Mouse (Mus musculus): Measurements from ENCODE around the gene Ugt1a7c.
"Not testable (repeated sequence)": the region's sequence is repeated elsewhere in the genome, so short reads cannot be mapped to it uniquely, and the experiment has no call there.

The Ugt1a7c gene

GRCm38 (mm10) chr1:88112769-88113168, 17.9 kb downstream of the Ugt1a7c start:
- not testable (repeated sequence) for DNase-seq (ENCODE audit: extremely low spot score, low read depth, low spot score)

- DNase-seq (ENCODE audit: extremely low spot score, low read depth, low spot score), result not testable (repeated sequence)
Observed at GRCm38 (mm10) chr1:88120550-88120949, 25.7 kb downstream of the Ugt1a7c start.

GRCm38 (mm10) chr1:88121521-88121920, 26.7 kb downstream of the Ugt1a7c start:
- DNase-seq (ENCODE audit: extremely low spot score, low read depth, low spot score), result not testable (repeated sequence)

DNA sequence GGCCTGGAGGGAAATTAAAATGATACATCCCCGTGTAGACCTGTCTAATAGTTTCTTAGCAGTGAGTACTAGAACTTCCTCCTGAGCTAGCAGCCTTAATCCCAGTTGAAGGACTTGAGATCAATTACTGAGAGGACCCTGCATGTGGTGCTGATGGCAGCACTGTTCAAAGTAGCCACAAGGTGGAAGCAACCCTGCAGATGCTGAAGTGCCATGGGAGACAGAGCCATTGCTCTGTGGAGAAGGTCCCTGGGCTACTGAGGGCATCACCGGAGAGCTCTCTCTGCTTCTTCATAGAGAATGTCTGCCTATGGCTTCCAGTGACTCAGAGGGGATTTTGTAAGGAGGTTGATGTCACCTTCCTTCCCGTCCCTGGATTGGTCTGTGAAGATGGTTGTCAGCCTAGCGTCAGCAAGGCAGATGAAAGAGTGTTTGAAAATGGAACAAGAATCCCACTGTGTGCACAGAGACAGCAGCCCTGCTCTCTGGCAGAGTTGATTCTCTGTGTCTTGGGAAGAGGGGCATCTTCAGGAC, 31.0 kb downstream of the Ugt1a7c start:
- not testable (repeated sequence) for DNase-seq (ENCODE audit: extremely low spot score, low read depth, low spot score)

GRCm38 (mm10) chr1:88129091-88129490, 34.2 kb downstream of the Ugt1a7c start:
- DNase-seq (ENCODE audit: extremely low spot score, low read depth, low spot score), result not testable (repeated sequence)

GRCm38 (mm10) chr1:88130223-88130622, 35.4 kb downstream of the Ugt1a7c start:
- DNase-seq (ENCODE audit: extremely low spot score, low read depth, low spot score), result not testable (repeated sequence)

GRCm38 (mm10) chr1:88133908-88134456, 39.1 kb downstream of the Ugt1a7c start:
- DNase-seq (ENCODE audit: extremely low spot score, low read depth, low spot score), result no peak

GRCm38 (mm10) chr1:88134457-88135011, 39.7 kb downstream of the Ugt1a7c start, which contains the start of gene Ugt1a6a:
Ugt1a6a (plus strand) TSS chr1:88134809.
- DNase-seq (ENCODE audit: extremely low spot score, low read depth, low spot score), result not testable (repeated sequence)

GRCm38 (mm10) chr1:88135229-88135904, 40.5 kb downstream of the Ugt1a7c start:
- DNase-seq (ENCODE audit: extremely low spot score, low read depth, low spot score), result not testable (repeated sequence)

GRCm38 (mm10) chr1:88136646-88137045, 41.8 kb downstream of the Ugt1a7c start:
- no peak for DNase-seq (ENCODE audit: extremely low spot score, low read depth, low spot score)

DNA sequence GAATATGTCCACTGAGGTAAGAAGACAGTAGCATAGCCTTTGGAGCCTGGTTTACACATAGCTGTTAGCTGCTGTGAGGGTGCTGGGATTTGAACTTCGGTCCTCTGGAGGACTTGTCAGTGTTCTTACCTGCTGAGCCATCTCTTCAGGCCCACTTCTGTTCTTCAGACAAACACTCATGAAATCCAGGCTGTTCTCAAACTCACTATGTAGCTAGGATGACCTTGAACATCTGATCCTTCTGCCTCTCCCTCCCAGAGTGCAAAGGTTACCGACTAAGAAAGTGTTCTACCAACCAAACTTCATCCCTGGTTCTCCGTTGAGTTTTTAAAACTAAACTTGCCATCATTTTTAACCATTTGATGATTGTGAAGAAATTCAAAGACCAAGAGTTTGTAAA, 42.4 kb downstream of the Ugt1a7c start:
- DNase-seq (ENCODE audit: extremely low spot score, low read depth, low spot score), result no peak

GRCm38 (mm10) chr1:88138145-88138544, 43.3 kb downstream of the Ugt1a7c start:
- no peak for DNase-seq (ENCODE audit: extremely low spot score, low read depth, low spot score)

- DNase-seq (ENCODE audit: extremely low spot score, low read depth, low spot score), result not testable (repeated sequence)
Observed at GRCm38 (mm10) chr1:88140492-88140891, 45.6 kb downstream of the Ugt1a7c start.

GRCm38 (mm10) chr1:88143966-88144675, 49.3 kb downstream of the Ugt1a7c start:
- DNase-seq (ENCODE audit: extremely low spot score, low read depth, low spot score), result not testable (repeated sequence)

DNA sequence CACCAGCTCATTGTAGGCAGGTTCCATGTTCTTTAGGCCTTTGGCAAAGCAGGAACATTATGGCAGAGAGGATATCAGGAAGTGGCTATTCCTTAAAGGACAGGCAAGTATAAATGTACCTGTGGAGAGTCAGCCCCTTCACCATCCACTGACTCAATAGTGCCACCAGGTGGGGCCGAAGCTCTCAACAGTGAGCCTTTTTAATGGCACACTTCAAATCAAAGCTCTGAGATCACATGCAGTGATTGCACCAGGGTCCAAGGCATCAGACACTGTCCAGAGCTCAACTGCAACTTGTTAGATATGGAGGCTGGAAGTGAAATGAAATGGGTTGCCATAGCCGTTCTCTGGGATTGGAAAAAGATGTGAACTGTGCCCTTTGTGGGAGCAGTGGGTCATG, 50.4 kb downstream of the Ugt1a7c start:
- peak; percentile 5 for DNase-seq (ENCODE audit: extremely low spot score, low read depth, low spot score)

DNA sequence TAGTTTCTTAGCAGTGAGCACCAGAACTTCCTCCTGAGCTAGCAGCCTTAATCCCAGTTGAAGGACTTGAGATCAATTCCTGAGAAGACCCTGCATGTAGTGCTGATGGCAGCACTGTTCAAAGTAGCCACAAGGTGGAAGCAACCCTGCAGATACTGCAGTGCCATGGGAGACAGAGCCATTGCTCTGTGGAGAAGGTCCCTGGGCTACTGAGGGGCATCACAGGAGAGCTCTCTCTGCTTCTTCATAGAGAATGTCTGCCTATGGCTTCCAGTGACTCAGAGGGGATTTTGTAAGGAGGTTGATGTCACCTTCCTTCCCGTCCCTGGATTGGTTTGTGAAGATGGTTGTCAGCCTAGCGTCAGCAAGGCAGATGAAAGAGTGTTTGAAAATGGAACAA, 55.3 kb downstream of the Ugt1a7c start:
- not testable (repeated sequence) for DNase-seq (ENCODE audit: extremely low spot score, low read depth, low spot score)

DNA sequence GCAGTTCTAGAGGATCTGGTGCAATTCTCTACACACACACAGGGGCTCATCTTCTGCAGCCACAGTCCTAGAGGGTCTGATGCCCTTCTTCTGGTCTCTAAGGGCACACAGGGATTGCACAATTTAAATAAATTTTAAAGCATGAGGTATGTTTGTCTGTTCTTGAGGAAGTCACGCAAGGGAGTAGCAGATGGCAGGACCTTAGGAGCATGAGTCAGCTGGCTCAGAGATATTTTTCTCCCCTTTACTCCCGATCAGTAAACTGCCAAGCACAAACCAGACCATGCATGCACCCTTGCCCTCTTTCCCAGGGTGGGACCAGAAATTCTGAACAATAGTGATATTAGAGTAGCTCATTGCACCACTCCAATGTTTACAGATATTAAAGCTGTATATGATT, 63.6 kb downstream of the Ugt1a7c start:
- no peak for DNase-seq (ENCODE audit: extremely low spot score, low read depth, low spot score)

GRCm38 (mm10) chr1:88165711-88166110, 70.8 kb downstream of the Ugt1a7c start, which contains the start of gene Ugt1a5:
Ugt1a5 (plus strand) TSS chr1:88166012.
- DNase-seq (ENCODE audit: extremely low spot score, low read depth, low spot score), result no peak

DNA sequence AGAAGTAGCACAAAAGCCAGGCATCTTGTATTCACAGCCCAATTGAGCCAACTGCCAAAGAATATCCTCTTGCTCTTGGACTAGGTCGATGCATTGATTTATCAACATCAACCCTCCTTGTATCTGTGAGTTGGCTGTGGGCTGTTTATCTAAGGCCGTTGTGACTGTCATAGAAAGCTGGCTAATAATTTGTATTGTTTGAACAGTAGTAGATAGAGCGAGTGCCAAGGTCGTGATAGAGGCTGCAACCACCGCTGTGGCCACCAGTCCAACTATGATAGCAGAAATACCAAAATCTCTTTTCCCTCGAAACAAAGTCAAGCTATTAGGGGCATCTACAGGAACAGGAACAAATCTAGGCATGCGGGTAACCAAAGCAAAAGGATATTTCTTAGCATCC, 77.3 kb downstream of the Ugt1a7c start:
- not testable (repeated sequence) for DNase-seq (ENCODE audit: extremely low spot score, low read depth, low spot score)

- no peak for DNase-seq (ENCODE audit: extremely low spot score, low read depth, low spot score)
Observed at GRCm38 (mm10) chr1:88179657-88180056, 84.8 kb downstream of the Ugt1a7c start.

GRCm38 (mm10) chr1:88186325-88186935, 91.6 kb downstream of the Ugt1a7c start:
- no peak for DNase-seq (ENCODE audit: extremely low spot score, low read depth, low spot score)
